Comparison of ENCODE assay signal across 16 mouse cellular contexts in the genomic region with DNA sequence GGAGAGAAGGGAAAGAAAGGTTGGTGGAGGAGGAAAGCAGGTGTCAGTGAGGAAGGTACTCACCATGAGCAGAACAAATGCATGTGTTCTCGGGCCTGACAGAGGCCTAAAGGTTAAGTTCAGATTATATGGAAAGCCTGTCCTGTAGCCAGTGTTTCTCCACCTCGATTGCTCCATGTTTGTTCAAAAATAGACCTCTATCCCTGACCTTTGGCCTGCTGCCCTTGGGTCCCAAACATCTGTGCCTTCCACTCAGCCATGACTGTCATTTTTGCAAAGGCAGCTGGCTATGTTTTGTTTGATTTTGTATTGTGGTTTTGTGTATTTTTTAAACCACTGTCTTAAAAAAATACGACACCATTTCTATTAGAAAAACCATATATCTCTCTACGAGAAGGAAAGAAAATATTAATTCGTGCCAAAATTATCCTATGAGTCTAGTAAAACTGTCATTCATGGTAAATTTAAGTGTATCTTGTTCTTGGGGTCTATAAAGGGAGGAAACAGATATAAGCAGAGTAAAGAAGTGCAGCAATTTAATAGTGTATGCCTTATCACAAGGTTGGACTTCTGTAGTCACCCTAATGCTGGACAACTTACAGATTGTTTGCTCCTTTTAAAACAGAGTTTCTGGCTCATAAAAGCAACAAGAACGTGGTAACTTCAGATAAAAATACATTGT.
DNase-seq lines count a peak whose midpoint lies in the region; ATAC-seq and TF ChIP-seq lines count a peak whose summit lies in the region.
"Had no signal": no experiment of that assay in that cellular context is flagged by ENCODE, and none has a peak within 500 bp of the region (broad histone marks: within the 10 kb centered on the region; RNA-seq: fewer than 3 reads in every experiment).

No protein-coding gene starts in this region.

- no peak overlapping the region for H3K4me2 ChIP-seq in liver, postnatal 0 days (ENCODE audit: low read depth, low read length)
- H3K4me2 ChIP-seq in hindbrain, embryonic 13.5 days: no peak overlapping the region
- H3K4me2 ChIP-seq: limb, embryonic 15.5 days; midbrain, embryonic 12.5 days; neural tube, embryonic 13.5 days had no signal

- 0 out of 2 replicates have a peak overlapping the region, but pooled peaks have one; percentile 34 for H3K27ac ChIP-seq in liver, postnatal 0 days (ENCODE audit: low read depth)
- H3K27ac ChIP-seq in hindbrain, embryonic 13.5 days: no peak overlapping the region
- H3K27ac ChIP-seq: embryonic facial prominence, embryonic 10.5 days; limb, embryonic 15.5 days; midbrain, embryonic 12.5 days; neural tube, embryonic 13.5 days had no signal

- H3K9me3 ChIP-seq in liver, postnatal 0 days (ENCODE audit: low read length): no peaks in the 10 kb centered on the region
- H3K9me3 ChIP-seq in hindbrain, embryonic 13.5 days: no peaks in the 10 kb centered on the region
- H3K9me3 ChIP-seq: embryonic facial prominence, embryonic 10.5 days; limb, embryonic 15.5 days; midbrain, embryonic 12.5 days; neural tube, embryonic 13.5 days had no signal

- H3K4me3 ChIP-seq in liver, postnatal 0 days (ENCODE audit: low read depth, low read length): no peak overlapping the region
- H3K4me3 ChIP-seq in hindbrain, embryonic 13.5 days: no peak overlapping the region
- H3K4me3 ChIP-seq: embryonic facial prominence, embryonic 10.5 days; limb, embryonic 15.5 days; midbrain, embryonic 12.5 days; neural tube, embryonic 13.5 days had no signal

- no peaks in the 10 kb centered on the region for H3K36me3 ChIP-seq in liver, postnatal 0 days (replicated peaks; ENCODE audit: insufficient read depth, low read length)
- H3K36me3 ChIP-seq in hindbrain, embryonic 13.5 days: no peaks in the 10 kb centered on the region
- H3K36me3 ChIP-seq: embryonic facial prominence, embryonic 10.5 days; limb, embryonic 15.5 days; midbrain, embryonic 12.5 days; neural tube, embryonic 13.5 days had no signal

- H3K9ac ChIP-seq in liver, postnatal 0 days (replicated peaks): no peak overlapping the region
- H3K9ac ChIP-seq in hindbrain, embryonic 13.5 days: no peak overlapping the region
- H3K9ac ChIP-seq: limb, embryonic 15.5 days; midbrain, embryonic 12.5 days; neural tube, embryonic 13.5 days had no signal

- no peaks in the 10 kb centered on the region for H3K4me1 ChIP-seq in liver, postnatal 0 days (ENCODE audit: insufficient read depth)
- no peaks in the 10 kb centered on the region for H3K4me1 ChIP-seq in hindbrain, embryonic 13.5 days (replicated peaks)
- H3K4me1 ChIP-seq: embryonic facial prominence, embryonic 10.5 days; midbrain, embryonic 12.5 days had no signal

- DNase-seq in kidney, adult 9 months: peak; percentile 5
- no peak for DNase-seq in kidney, postnatal 25 days
- DNase-seq in ovary, adult 18-20 months (ENCODE audit: low spot score): peak; percentile 21
- no peak for DNase-seq in ovary, postnatal 10 days (ENCODE audit: low spot score)
- peak; percentile 25 for DNase-seq in adrenal gland, postnatal 25 days
- peak; percentile 55 for DNase-seq in liver, postnatal 0 days
- no peak for DNase-seq in spleen, postnatal 36 days (ENCODE audit: low spot score in 2 of 2)
- DNase-seq: cerebellum, adult 8-10 months; retina, postnatal 1 day; thymus, postnatal 14 days had no signal

- H3K27me3 ChIP-seq in liver, postnatal 0 days (ENCODE audit: insufficient read depth, low read length): no peaks in the 10 kb centered on the region
- H3K27me3 ChIP-seq in hindbrain, embryonic 13.5 days: no peaks in the 10 kb centered on the region
- H3K27me3 ChIP-seq: limb, embryonic 15.5 days; midbrain, embryonic 12.5 days; neural tube, embryonic 13.5 days had no signal

- no peak for TF ChIP-seq EP300 in liver, postnatal 0 days (IDR thresholded peaks at IDR 0.05; ENCODE audit: low read depth)

- no peak for TF ChIP-seq CTCF in liver, postnatal 0 days (IDR thresholded peaks at IDR 0.05; ENCODE audit: low read depth)

- WGBS in liver, postnatal 0 days (ENCODE audit: insufficient replicate concordance): 52% methylated on average over 6 of the region's 6 CpGs
- WGBS in hindbrain, embryonic 13.5 days: 77% methylated on average over 6 of the region's 6 CpGs

- ATAC-seq in liver, postnatal 0 days: peak; percentile 94
- ATAC-seq in hindbrain, embryonic 13.5 days (ENCODE audit: low FRiP score): no peak
- ATAC-seq: lung, postnatal 0 days had no signal

Comparison
In these comparisons a context has a peak if more than half of its experiments do, and no peak if none do; other contexts are left out.
1. DNase-seq: peak in kidney, adult 9 months (single experiment), ovary, adult 18-20 months (single experiment), adrenal gland, postnatal 25 days (single experiment) and liver, postnatal 0 days (single experiment); none in kidney, postnatal 25 days (0 of 2), ovary, postnatal 10 days (single experiment) and spleen, postnatal 36 days (0 of 2).